Mouse (Mus musculus) MEL (cell line): ENCODE data around the gene Gtf3c2. TPM values are rescaled to one million over a fixed set of nuclear protein-coding genes. Genes with fewer than 3 reads are reported as not detected.
A peak's percentile ranks its signal among the peaks of the same experiment; 100 is the strongest.

Source experiments
- DNase-seq: peaks from one replicate; pipeline ENCODE4 v3.0.0; 2011; ENCODE audit warnings: low read depth, low spot score
- H3K27ac ChIP-seq: 2 replicates; pipeline ENCODE4 v1.5.1; 2012; ENCODE audit warnings: low read depth, mild to moderate bottlenecking, control low read depth, low read length, moderate library complexity; ENCODE audit not compliant: control insufficient read depth
- H3K27me3 ChIP-seq, 2 experiments: fragments of 150-350 bp in 1 of 2; sonication (generic) in 1 of 2; 2 replicates each; pipeline ENCODE4 v1.6.1; 2012; ENCODE audit warnings: low read length in 2 of 2, mild to moderate bottlenecking in 2 of 2, improper control_type of control experiment in 1 of 2, moderate library complexity in 1 of 2; ENCODE audit not compliant: insufficient read depth in 2 of 2, control insufficient read depth in 1 of 2
- H3K36me3 ChIP-seq, 2 experiments: 2 replicates each; pipeline ENCODE4 v1.6.1; 2012 to 2014; ENCODE audit warnings: low read length in 2 of 2, improper control_type of control experiment in 1 of 2, inconsistent platforms in 1 of 2, mild to moderate bottlenecking in 1 of 2; ENCODE audit not compliant: insufficient read depth in 2 of 2, control insufficient read depth in 1 of 2
- H3K4me1 ChIP-seq, 2 experiments: fragments of 150-350 bp in 1 of 2; sonication (generic) in 1 of 2; 2 replicates each; pipeline ENCODE4 v1.6.1; 2012; ENCODE audit warnings: low read length in 2 of 2, improper control_type of control experiment in 1 of 2, mild to moderate bottlenecking in 1 of 2; ENCODE audit not compliant: insufficient read depth in 2 of 2, control insufficient read depth in 1 of 2
- H3K4me3 ChIP-seq, 2 experiments: fragments of 150-350 bp in 1 of 2; sonication (generic) in 1 of 2; 2 replicates each; pipeline ENCODE4 v1.5.1; 2012; ENCODE audit warnings: low read depth in 2 of 2, low read length in 2 of 2, mild to moderate bottlenecking in 2 of 2, moderate library complexity in 2 of 2, control low read depth in 1 of 2, improper control_type of control experiment in 1 of 2; ENCODE audit not compliant: control insufficient read depth in 1 of 2, insufficient read depth in 1 of 2
- H3K79me2 ChIP-seq: 2 replicates; pipeline ENCODE4 v1.6.1; 2012; ENCODE audit warnings: mild to moderate bottlenecking, low read length, moderate library complexity; ENCODE audit not compliant: control insufficient read depth, poor library complexity, insufficient read depth
- H3K9ac ChIP-seq: 2 replicates; pipeline ENCODE4 v1.6.1; 2012; ENCODE audit warnings: low read depth, mild to moderate bottlenecking, control low read depth, low read length, moderate library complexity; ENCODE audit not compliant: control insufficient read depth, poor library complexity, severe bottlenecking
- H3K9me3 ChIP-seq: fragments of 150-350 bp; sonication (generic); replicated peaks from 2 replicates; pipeline ENCODE4 v1.6.1; 2012; ENCODE audit warnings: mild to moderate bottlenecking, low read length, improper control_type of control experiment, moderate library complexity; ENCODE audit not compliant: insufficient read depth
- BHLHE40 ChIP-seq: IDR thresholded peaks from 2 replicates; pipeline ENCODE4 v1.6.1; 2012; ENCODE audit warnings: low read depth, mild to moderate bottlenecking, inconsistent platforms, low read length, improper control_type of control experiment, borderline replicate concordance
- CHD1 ChIP-seq: IDR thresholded peaks from 2 replicates; pipeline ENCODE4 v1.6.1; 2012; ENCODE audit warnings: low read depth, mild to moderate bottlenecking, inconsistent platforms, low read length, improper control_type of control experiment
- CHD2 ChIP-seq: IDR thresholded peaks from 2 replicates; pipeline ENCODE4 v1.6.1; 2011; ENCODE audit warnings: low read length, improper control_type of control experiment
- CTCF ChIP-seq, 3 experiments: IDR thresholded peaks in 2 of 3; conservative IDR thresholded peaks in 1 of 3; 2 replicates each; pipeline ENCODE4 v1.5.1; 2011 to 2012; ENCODE audit warnings: low read length in 3 of 3, low read depth in 2 of 3, mild to moderate bottlenecking in 2 of 3, improper control_type of control experiment in 1 of 3, inconsistent platforms in 1 of 3, mixed read lengths in 1 of 3, moderate library complexity in 1 of 3; ENCODE audit not compliant: control insufficient read depth in 1 of 3, insufficient read depth in 1 of 3, poor library complexity in 1 of 3, severe bottlenecking in 1 of 3
- ELF1 ChIP-seq: IDR thresholded peaks from 2 replicates; pipeline ENCODE4 v1.6.1; 2014; ENCODE audit warnings: low read depth, mild to moderate bottlenecking, inconsistent platforms, low read length, improper control_type of control experiment, moderate library complexity
- ETS1 ChIP-seq: IDR thresholded peaks from 2 replicates; pipeline ENCODE4 v1.6.1; 2012; ENCODE audit warnings: low read depth, mild to moderate bottlenecking, inconsistent platforms, low read length, improper control_type of control experiment, moderate library complexity
- GABPA ChIP-seq: IDR thresholded peaks from 2 replicates; pipeline ENCODE4 v1.6.1; 2012; ENCODE audit warnings: low read depth, mild to moderate bottlenecking, inconsistent platforms, low read length, improper control_type of control experiment, moderate library complexity
- GATA1 ChIP-seq: IDR thresholded peaks from 2 replicates; pipeline ENCODE4 v1.6.1; 2011; ENCODE audit warnings: low read depth, low read length, improper control_type of control experiment
- HCFC1 ChIP-seq: IDR thresholded peaks from 2 replicates; pipeline ENCODE4 v1.6.1; 2012; ENCODE audit warnings: low read depth, mild to moderate bottlenecking, inconsistent platforms, low read length, improper control_type of control experiment, moderate library complexity
- JUND ChIP-seq: IDR thresholded peaks from 2 replicates; pipeline ENCODE4 v1.6.1; 2011; ENCODE audit warnings: low read depth, mild to moderate bottlenecking, improper control_type of control experiment, low read length
- KAT2A ChIP-seq: conservative IDR thresholded peaks from 2 replicates; pipeline ENCODE4 v1.6.1; 2012; ENCODE audit warnings: low read depth, low read length, improper control_type of control experiment, inconsistent platforms
- MAFK ChIP-seq: IDR thresholded peaks from 2 replicates; pipeline ENCODE4 v1.6.1; 2011; ENCODE audit warnings: low read depth, mild to moderate bottlenecking, low read length, improper control_type of control experiment, borderline replicate concordance
- MAX ChIP-seq: IDR thresholded peaks from 2 replicates; pipeline ENCODE4 v1.6.1; 2011; ENCODE audit warnings: low read length, improper control_type of control experiment
- MAZ ChIP-seq: IDR thresholded peaks from 2 replicates; pipeline ENCODE4 v1.6.1; 2012; ENCODE audit warnings: low read depth, mild to moderate bottlenecking, inconsistent platforms, low read length, improper control_type of control experiment
- MXI1 ChIP-seq: IDR thresholded peaks from 2 replicates; pipeline ENCODE4 v1.6.1; 2011; ENCODE audit warnings: mild to moderate bottlenecking, low read depth, low read length, improper control_type of control experiment
- MYB ChIP-seq: IDR thresholded peaks from 2 replicates; pipeline ENCODE4 v1.6.1; 2011; ENCODE audit warnings: mild to moderate bottlenecking, low read depth, low read length, improper control_type of control experiment
- MYC ChIP-seq: IDR thresholded peaks from 2 replicates; pipeline ENCODE4 v1.6.1; 2011; ENCODE audit warnings: low read depth, mild to moderate bottlenecking, low read length, improper control_type of control experiment, moderate library complexity
- NRF1 ChIP-seq: IDR thresholded peaks from 2 replicates; pipeline ENCODE4 v1.6.1; 2014; ENCODE audit warnings: low read depth, mild to moderate bottlenecking, inconsistent platforms, low read length, improper control_type of control experiment, moderate library complexity; ENCODE audit not compliant: poor library complexity, insufficient read depth, severe bottlenecking
- POLR2A ChIP-seq, 2 experiments: IDR thresholded peaks; 2 replicates each; pipeline ENCODE4 v1.6.1; 2011 to 2012; ENCODE audit warnings: low read length in 2 of 2, mild to moderate bottlenecking in 2 of 2, control low read depth in 1 of 2, improper control_type of control experiment in 1 of 2, low read depth in 1 of 2, moderate library complexity in 1 of 2; ENCODE audit not compliant: control insufficient read depth in 1 of 2, insufficient read depth in 1 of 2, poor library complexity in 1 of 2
- POLR2AphosphoS2 ChIP-seq: IDR thresholded peaks from 2 replicates; pipeline ENCODE4 v1.6.1; 2011; ENCODE audit warnings: low read length, improper control_type of control experiment
- POLR2AphosphoS5 ChIP-seq: IDR thresholded peaks from 2 replicates; pipeline ENCODE4 v1.6.1; 2012; ENCODE audit warnings: low read depth, borderline replicate concordance, mild to moderate bottlenecking, inconsistent platforms, low read length, moderate library complexity, mixed read lengths
- RCOR1 ChIP-seq: IDR thresholded peaks from 2 replicates; pipeline ENCODE4 v1.6.1; 2012; ENCODE audit warnings: low read depth, mild to moderate bottlenecking, inconsistent platforms, low read length, improper control_type of control experiment
- SIN3A ChIP-seq: IDR thresholded peaks from 2 replicates; pipeline ENCODE4 v1.6.1; 2012; ENCODE audit warnings: low read length, improper control_type of control experiment, inconsistent platforms
- SMC3 ChIP-seq: IDR thresholded peaks from 2 replicates; pipeline ENCODE4 v1.6.1; 2011; ENCODE audit warnings: low read depth, low read length, improper control_type of control experiment
- TAL1 ChIP-seq: IDR thresholded peaks from 2 replicates; pipeline ENCODE4 v1.6.1; 2012; ENCODE audit warnings: mild to moderate bottlenecking, inconsistent platforms, low read length, moderate library complexity, mixed read lengths
- TBP ChIP-seq: IDR thresholded peaks from 2 replicates; pipeline ENCODE4 v1.8.0; 2011; ENCODE audit warnings: low read depth, low read length, improper control_type of control experiment
- TCF12 ChIP-seq: IDR thresholded peaks from 2 replicates; pipeline ENCODE4 v1.6.1; 2014; ENCODE audit warnings: low read depth, mild to moderate bottlenecking, inconsistent platforms, low read length, improper control_type of control experiment, moderate library complexity
- UBTF ChIP-seq: IDR thresholded peaks from 2 replicates; pipeline ENCODE4 v1.6.1; 2012; ENCODE audit warnings: low read depth, mild to moderate bottlenecking, inconsistent platforms, low read length, improper control_type of control experiment, moderate library complexity, borderline replicate concordance; ENCODE audit not compliant: insufficient read depth
- USF1 ChIP-seq: IDR thresholded peaks from 2 replicates; pipeline ENCODE4 v1.6.1; 2014; ENCODE audit warnings: low read depth, mild to moderate bottlenecking, inconsistent platforms, low read length, improper control_type of control experiment, moderate library complexity
- USF2 ChIP-seq, 2 experiments: IDR thresholded peaks; 2 replicates each; pipeline ENCODE4 v1.6.1; 2011 to 2012; ENCODE audit warnings: improper control_type of control experiment in 2 of 2, low read length in 2 of 2, borderline replicate concordance in 1 of 2, inconsistent platforms in 1 of 2, low read depth in 1 of 2, mild to moderate bottlenecking in 1 of 2; ENCODE audit not compliant: insufficient read depth in 1 of 2
- ZKSCAN1 ChIP-seq: IDR thresholded peaks from 2 replicates; pipeline ENCODE4 v1.6.1; 2012; ENCODE audit warnings: low read depth, mild to moderate bottlenecking, inconsistent platforms, low read length, improper control_type of control experiment, moderate library complexity
- ZMIZ1 ChIP-seq: IDR thresholded peaks from 2 replicates; pipeline ENCODE4 v1.6.1; 2012; ENCODE audit warnings: low read depth, mild to moderate bottlenecking, inconsistent platforms, low read length, improper control_type of control experiment, moderate library complexity
- ZNF384 ChIP-seq: IDR thresholded peaks from 2 replicates; pipeline ENCODE4 v1.6.1; 2012; ENCODE audit warnings: low read depth, mild to moderate bottlenecking, inconsistent platforms, low read length, improper control_type of control experiment
- polyA plus RNA-seq, 2 experiments: library from polyadenylated mRNA; stranded (reverse) in 1 of 2; unstranded in 1 of 2; fragments of >175 nt in 1 of 2; fragments of >200 nt in 1 of 2; gene quantifications; 2 replicates each; pipeline versions ENCODE4 v1.2.1 to v1.2.4; 2012; ENCODE audit warnings: low replicate concordance in 2 of 2, low read depth in 1 of 2; ENCODE audit not compliant: insufficient read length in 2 of 2, insufficient read depth in 1 of 2, missing spikeins in 1 of 2
- total RNA-seq: library from RNA; depleted of rRNA; stranded (reverse); fragments of 300-350 nt; gene quantifications from 2 replicates; pipeline ENCODE4 v1.2.3, GENCODE M21; 2012

Gene Gtf3c2
- total and polyA plus RNA-seq, 3 experiments: 50.9 to 129 TPM; not detected in 1

DNA sequence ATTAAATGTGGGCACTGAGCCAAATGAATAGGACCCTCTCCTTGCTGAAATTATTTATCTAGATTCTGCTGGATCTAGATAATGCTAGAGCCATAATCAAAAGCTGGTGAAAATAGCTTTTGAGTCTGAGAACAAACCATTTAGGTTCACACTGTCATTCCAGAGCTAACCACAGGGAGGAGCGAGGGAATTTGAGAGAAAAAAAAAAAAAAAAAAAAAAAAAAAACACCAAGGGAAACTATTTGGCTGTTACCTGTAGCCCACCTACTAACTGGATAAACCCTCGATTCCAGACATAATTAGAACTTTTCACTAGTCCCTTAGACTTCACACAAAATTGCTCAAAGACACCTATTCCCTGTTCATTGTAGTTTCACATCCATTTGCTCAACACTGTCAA lies 39.1 kb upstream of the Gtf3c2 start (continued):
- TF ChIP-seq TBP (no peak; the same call in 1 of the 2 replicates), SMC3 (no peak; the same call in 1 of the 2 replicates), ETS1 (peak; percentile 77), GABPA (no peak), ZNF384 (peak; percentile 100), RCOR1 (peak; percentile 64), MYB (no peak), MAFK (no peak), CHD1 (peak; percentile 90), MXI1 (peak; percentile 11), ZMIZ1 (no peak), ELF1 (no peak)
- TF ChIP-seq, all 39 proteins: peak for 18

DNA sequence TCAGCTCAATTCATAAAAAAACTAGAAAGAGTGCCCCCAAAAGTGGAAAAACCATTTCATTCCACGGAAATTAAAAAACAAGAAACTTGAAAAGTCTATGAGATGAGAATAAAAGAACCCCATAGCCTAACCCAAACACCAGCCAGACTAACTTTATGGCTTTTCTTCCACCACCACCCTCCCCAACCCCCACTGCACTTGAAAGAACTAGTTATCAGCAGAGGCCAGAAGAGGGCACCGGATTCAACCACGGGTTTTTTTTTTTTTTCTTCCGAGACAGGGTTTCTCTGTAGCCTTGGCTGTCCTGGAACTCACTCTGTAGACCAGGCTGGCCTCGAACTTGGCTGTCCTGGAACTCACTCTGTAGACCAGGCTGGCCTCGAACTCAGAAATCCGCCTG lies 38.4 kb upstream of the Gtf3c2 start:
- H3K27ac ChIP-seq: peak overlapping the region; percentile 83
- H3K27me3 ChIP-seq: no peaks in the 10 kb centered on the region
- H3K9ac ChIP-seq: peak overlapping the region; percentile 24
- peak; percentile 90 for DNase-seq
- H3K36me3 ChIP-seq: peaks cover 25 to 50% of the 10 kb centered on the region in 2 experiments
- peak overlapping the region; percentile 43 to 74 for H3K4me3 ChIP-seq
- H3K9me3 ChIP-seq: no peaks in the 10 kb centered on the region
- H3K4me1 ChIP-seq: peaks cover 21 to 22% of the 10 kb centered on the region in 2 experiments
- H3K79me2 ChIP-seq: peaks cover 67% of the 10 kb centered on the region
- TF ChIP-seq RCOR1: peak; percentile 75
- TF ChIP-seq CHD2: peak; percentile 66
- TF ChIP-seq GATA1: peak; percentile 86
- no peak for TF ChIP-seq POLR2AphosphoS2
- no peak for TF ChIP-seq MAX
- TF ChIP-seq BHLHE40: peak; percentile 55
- no peak for TF ChIP-seq UBTF
- TF ChIP-seq TCF12: peak; percentile 90
- TF ChIP-seq MAFK: peak; percentile 34; the same call in 1 of the 2 replicates
- TF ChIP-seq TAL1: peak; percentile 80
- TF ChIP-seq CTCF (IDR thresholded peaks at IDR 0.05 in 2 of 3, conservative IDR thresholded peaks at IDR 0.05 in 1 of 3; ENCODE audit: control insufficient read depth in 1 of 3, insufficient read depth in 1 of 3, low read depth in 2 of 3, low read length in 3 of 3, poor library complexity in 1 of 3, severe bottlenecking in 1 of 3): peak in 1 of 3 experiments; percentile 37; a peak in 2 of 6 replicates
- peak; percentile 25; the same call in 1 of the 2 replicates for TF ChIP-seq SMC3
- TF ChIP-seq NRF1: no peak
- TF ChIP-seq SIN3A: peak; percentile 67; the same call in 1 of the 2 replicates
- TF ChIP-seq JUND: no peak
- TF ChIP-seq ZNF384: peak; percentile 98
- TF ChIP-seq MAZ: peak; percentile 76; the same call in 1 of the 2 replicates
- no peak for TF ChIP-seq ELF1
- TF ChIP-seq ZMIZ1: 0 out of 2 replicates have a peak, but pooled peaks have one; percentile 45
- TF ChIP-seq KAT2A: no peak
- TF ChIP-seq USF1: peak; percentile 14; the same call in 1 of the 2 replicates
- no peak; the same call in 1 of the 2 replicates for TF ChIP-seq TBP
- TF ChIP-seq MYC: peak; percentile 63; the same call in 1 of the 2 replicates
- TF ChIP-seq POLR2A (IDR thresholded peaks at IDR 0.05; ENCODE audit: control insufficient read depth in 1 of 2, insufficient read depth in 1 of 2, low read depth in 1 of 2, low read length in 2 of 2, poor library complexity in 1 of 2): no peak; a peak in 1 of 4 replicates
- TF ChIP-seq ZKSCAN1: peak; percentile 76; the same call in 1 of the 2 replicates
- TF ChIP-seq MXI1: peak; percentile 78; the same call in 1 of the 2 replicates
- TF ChIP-seq USF2 (IDR thresholded peaks at IDR 0.05; ENCODE audit: borderline replicate concordance in 1 of 2, insufficient read depth in 1 of 2, low read depth in 1 of 2, low read length in 2 of 2): no peak
- TF ChIP-seq CHD1: peak; percentile 88; the same call in 1 of the 2 replicates
- no peak for TF ChIP-seq POLR2AphosphoS5
- peak; percentile 61; the same call in 1 of the 2 replicates for TF ChIP-seq HCFC1
